Mouse (Mus musculus): ENCODE measurements around the gene Ccdc22. TPM values are rescaled to one million over a fixed set of nuclear protein-coding genes. Genes with fewer than 3 reads are reported as not detected.

Ccdc22 gene
- polyA plus RNA-seq (2015; fragmentation: Nextera tagmentation; extraction: Ambion mirVana), result 30.6 and 31.5 TPM in 2 replicates

GRCm38 (mm10) chrX:7604879-7605574 lies at the start of gene Ccdc22:
TSS of gene Ccdc22 (minus strand) at chrX:7605517.
- Histone ChIP-seq H3K9me3 (no peaks in the 10 kb centered on the region), H3K4me2 (peak within 1 kb of the TSS; percentile 55), H3K27ac (replicated peaks) (peak within 1 kb of the TSS; percentile 78), H3K36me3 (no peaks in the 10 kb centered on the region), H3K4me3 (peak within 1 kb of the TSS; percentile 53), H3K27me3 (no peaks in the 10 kb centered on the region), H3K9ac (peak within 1 kb of the TSS; percentile 52), H3K4me1 (replicated peaks) (peaks cover 12% of the 10 kb centered on the region)
- WGBS, result 24% methylated on average over 28 of the region's 28 CpGs
- ATAC-seq (ENCODE audit: low FRiP score, low read depth), result peak; percentile 92

GRCm38 (mm10) chrX:7648671-7649304 lies 43.5 kb upstream of the Ccdc22 start:
- no peaks in the 10 kb centered on the region for H3K27me3 ChIP-seq
- peak overlapping the region; percentile 55 for H3K4me2 ChIP-seq
- peak overlapping the region; percentile 75 for H3K27ac ChIP-seq (replicated peaks)
- peak overlapping the region; percentile 19; the same call in 1 of the 2 replicates for H3K9ac ChIP-seq
- WGBS, result 13% methylated on average over 25 of the region's 25 CpGs
- H3K4me1 ChIP-seq (replicated peaks), result peaks cover 4% of the 10 kb centered on the region
- no peaks in the 10 kb centered on the region for H3K9me3 ChIP-seq
- H3K4me3 ChIP-seq, result peak overlapping the region; percentile 37
- no peaks in the 10 kb centered on the region for H3K36me3 ChIP-seq
- peak; percentile 95 for ATAC-seq (ENCODE audit: low FRiP score, low read depth)

GRCm38 (mm10) chrX:7645349-7645748 lies 40.0 kb upstream of the Ccdc22 start:
- no peak overlapping the region for H3K9ac ChIP-seq
- ATAC-seq (ENCODE audit: low FRiP score, low read depth), result no peak
- no peaks in the 10 kb centered on the region for H3K27me3 ChIP-seq
- no peaks in the 10 kb centered on the region for H3K36me3 ChIP-seq
- 20% methylated on average over 5 of the region's 5 CpGs for WGBS
- H3K9me3 ChIP-seq, result no peaks in the 10 kb centered on the region
- peaks cover 11% of the 10 kb centered on the region for H3K4me1 ChIP-seq (replicated peaks)
- no peak overlapping the region for H3K4me3 ChIP-seq
- H3K27ac ChIP-seq (replicated peaks), result no peak overlapping the region
- no peak overlapping the region for H3K4me2 ChIP-seq

GRCm38 (mm10) chrX:7640785-7641184 lies 35.5 kb upstream of the Ccdc22 start:
- 63% methylated on average over 10 of the region's 12 CpGs for WGBS
- Histone ChIP-seq H3K4me3 (peak overlapping the region; percentile 22; the same call in 1 of the 2 replicates), H3K9ac (0 out of 2 replicates have a peak overlapping the region, but pooled peaks have one; percentile 16), H3K4me2 (peak overlapping the region; percentile 63), H3K36me3 (no peaks in the 10 kb centered on the region), H3K27ac (replicated peaks) (no peak overlapping the region), H3K27me3 (no peaks in the 10 kb centered on the region), H3K4me1 (replicated peaks) (0 out of 2 replicates have a peak, but pooled peaks cover 6% of the 10 kb centered on the region), H3K9me3 (no peaks in the 10 kb centered on the region)
- ATAC-seq (ENCODE audit: low FRiP score, low read depth), result no peak

GRCm38 (mm10) chrX:7639536-7640325 lies 34.4 kb upstream of the Ccdc22 start:
- Histone ChIP-seq H3K4me2 (peak overlapping the region; percentile 63), H3K27ac (replicated peaks) (peak overlapping the region; percentile 87), H3K27me3 (no peaks in the 10 kb centered on the region), H3K36me3 (no peaks in the 10 kb centered on the region), H3K4me3 (peak overlapping the region; percentile 51), H3K9me3 (no peaks in the 10 kb centered on the region), H3K4me1 (replicated peaks) (0 out of 2 replicates have a peak, but pooled peaks cover 6% of the 10 kb centered on the region), H3K9ac (peak overlapping the region; percentile 64)
- ATAC-seq (ENCODE audit: low FRiP score, low read depth), result peak; percentile 36
- WGBS, result 27% methylated on average over 13 of the region's 13 CpGs

GRCm38 (mm10) chrX:7638401-7639091 lies 33.2 kb upstream of the Ccdc22 start, which contains the start of gene Syp:
TSS of gene Syp (plus strand) at chrX:7638471.
- peak; percentile 88 for ATAC-seq (ENCODE audit: low FRiP score, low read depth)
- H3K9me3 ChIP-seq, result no peaks in the 10 kb centered on the region
- H3K4me1 ChIP-seq (replicated peaks), result 0 out of 2 replicates have a peak, but pooled peaks cover 6% of the 10 kb centered on the region
- H3K9ac ChIP-seq, result peak within 1 kb of the TSS; percentile 64
- H3K27ac ChIP-seq (replicated peaks), result peak within 1 kb of the TSS; percentile 87
- H3K36me3 ChIP-seq, result no peaks in the 10 kb centered on the region
- 20% methylated on average over 36 of the region's 42 CpGs for WGBS
- H3K4me3 ChIP-seq, result peak within 1 kb of the TSS; percentile 51
- no peaks in the 10 kb centered on the region for H3K27me3 ChIP-seq
- peak within 1 kb of the TSS; percentile 63 for H3K4me2 ChIP-seq

- Histone ChIP-seq H3K9me3 (no peaks in the 10 kb centered on the region), H3K27me3 (no peaks in the 10 kb centered on the region), H3K4me1 (replicated peaks) (no peaks in the 10 kb centered on the region), H3K4me3 (no peak overlapping the region), H3K36me3 (no peaks in the 10 kb centered on the region), H3K27ac (replicated peaks) (no peak overlapping the region), H3K9ac (no peak overlapping the region), H3K4me2 (no peak overlapping the region)
- WGBS, result 75% methylated on average over 3 of the region's 3 CpGs
- ATAC-seq (ENCODE audit: low FRiP score, low read depth), result no peak
Measured at GRCm38 (mm10) chrX:7635101-7635500, 29.8 kb upstream of the Ccdc22 start.

- Histone ChIP-seq H3K36me3 (no peaks in the 10 kb centered on the region), H3K27me3 (no peaks in the 10 kb centered on the region), H3K4me1 (replicated peaks) (no peaks in the 10 kb centered on the region), H3K9me3 (no peaks in the 10 kb centered on the region), H3K4me3 (no peak overlapping the region), H3K4me2 (no peak overlapping the region), H3K27ac (replicated peaks) (no peak overlapping the region), H3K9ac (no peak overlapping the region)
- ATAC-seq (ENCODE audit: low FRiP score, low read depth), result no peak
- 87% methylated on average over 6 of the region's 6 CpGs for WGBS
Measured at GRCm38 (mm10) chrX:7632560-7632959, 27.2 kb upstream of the Ccdc22 start.

GRCm38 (mm10) chrX:7617889-7618551 lies 12.7 kb upstream of the Ccdc22 start:
- no peak for ATAC-seq (ENCODE audit: low FRiP score, low read depth)
- no peaks in the 10 kb centered on the region for H3K4me1 ChIP-seq (replicated peaks)
- no peaks in the 10 kb centered on the region for H3K27me3 ChIP-seq
- H3K36me3 ChIP-seq, result no peaks in the 10 kb centered on the region
- H3K27ac ChIP-seq (replicated peaks), result no peak overlapping the region
- no peak overlapping the region for H3K4me2 ChIP-seq
- WGBS, result 82% methylated on average over 12 of the region's 12 CpGs
- H3K9ac ChIP-seq, result no peak overlapping the region
- H3K4me3 ChIP-seq, result no peak overlapping the region
- H3K9me3 ChIP-seq, result no peaks in the 10 kb centered on the region

GRCm38 (mm10) chrX:7610536-7611258 lies 5.4 kb upstream of the Ccdc22 start:
- Histone ChIP-seq H3K9me3 (no peaks in the 10 kb centered on the region), H3K4me3 (peak overlapping the region; percentile 42), H3K36me3 (no peaks in the 10 kb centered on the region), H3K9ac (peak overlapping the region; percentile 59), H3K27ac (replicated peaks) (peak overlapping the region; percentile 65), H3K27me3 (no peaks in the 10 kb centered on the region), H3K4me2 (peak overlapping the region; percentile 72), H3K4me1 (replicated peaks) (0 out of 2 replicates have a peak, but pooled peaks cover 3% of the 10 kb centered on the region)
- peak; percentile 79 for ATAC-seq (ENCODE audit: low FRiP score, low read depth)
- 29% methylated on average over 26 of the region's 26 CpGs for WGBS

All from hindbrain, embryonic 15.5 days (tissue).